Mouse (Mus musculus): Measurements from ENCODE around the gene Ptprm.

Ptprm gene

DNA sequence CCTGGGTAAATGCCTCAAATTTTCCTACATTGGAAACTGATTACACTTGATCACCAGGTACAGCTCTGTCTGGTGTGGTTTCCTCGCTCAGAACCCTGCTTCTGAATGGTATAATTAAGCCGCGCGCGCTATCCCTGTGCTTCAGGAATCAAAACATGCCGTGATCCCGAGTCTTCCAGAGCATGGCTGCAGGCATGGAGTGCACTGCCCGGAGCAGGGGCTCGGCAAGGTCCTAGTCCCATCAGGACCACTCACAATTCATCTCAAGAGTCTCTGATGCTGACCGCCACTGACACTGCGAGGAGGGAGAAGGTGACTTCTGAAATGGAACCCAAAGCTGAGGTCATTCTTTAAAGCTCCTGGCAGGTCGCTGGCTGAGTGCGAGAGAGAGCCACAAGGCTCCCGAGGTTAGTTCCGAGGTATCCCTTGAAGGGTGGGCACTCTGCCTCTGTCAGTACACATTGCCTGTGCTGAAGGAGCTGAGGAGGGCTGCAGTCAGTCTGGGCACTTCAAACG lies 682.5 kb downstream of the Ptprm start:
- DNase-seq (ENCODE audit: low spot score), result no peak

- DNase-seq (ENCODE audit: low spot score), result no peak
These were observed 683.0 kb downstream of the Ptprm start for GRCm38 (mm10) chr17:66671287-66671686.

GRCm38 (mm10) chr17:66665791-66666190 lies 688.5 kb downstream of the Ptprm start:
- no peak for DNase-seq (ENCODE audit: low spot score)

DNA sequence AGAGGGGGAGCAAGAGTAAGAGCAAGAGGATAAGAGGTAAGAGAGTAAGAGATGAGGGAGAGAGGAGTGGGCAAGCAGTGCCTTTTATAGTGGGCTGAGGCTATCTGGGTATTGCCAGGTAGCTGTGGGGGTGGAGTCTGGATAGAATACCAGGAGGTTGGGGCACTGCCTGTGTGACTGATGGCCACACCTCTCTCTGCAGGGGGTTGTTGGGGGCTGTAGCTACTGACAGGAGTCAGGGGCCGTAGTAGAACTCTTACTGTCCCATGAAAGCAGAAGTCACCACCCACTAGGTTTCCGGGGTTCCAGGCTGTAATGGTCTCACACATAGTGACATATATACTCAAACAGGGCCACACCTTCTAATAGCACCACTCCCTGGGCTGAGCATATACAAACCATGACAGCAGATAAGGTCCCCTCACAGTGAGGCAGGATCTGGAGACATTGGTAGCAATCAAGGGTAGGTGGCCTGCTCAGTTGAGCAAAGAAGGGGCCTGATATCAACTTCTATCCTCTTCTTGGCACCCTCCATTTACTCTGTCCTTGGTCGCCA lies 689.0 kb downstream of the Ptprm start:
- DNase-seq (ENCODE audit: low spot score), result no peak

- no peak for DNase-seq (ENCODE audit: low spot score)
These were observed 689.5 kb downstream of the Ptprm start for GRCm38 (mm10) chr17:66664796-66665195.

DNA sequence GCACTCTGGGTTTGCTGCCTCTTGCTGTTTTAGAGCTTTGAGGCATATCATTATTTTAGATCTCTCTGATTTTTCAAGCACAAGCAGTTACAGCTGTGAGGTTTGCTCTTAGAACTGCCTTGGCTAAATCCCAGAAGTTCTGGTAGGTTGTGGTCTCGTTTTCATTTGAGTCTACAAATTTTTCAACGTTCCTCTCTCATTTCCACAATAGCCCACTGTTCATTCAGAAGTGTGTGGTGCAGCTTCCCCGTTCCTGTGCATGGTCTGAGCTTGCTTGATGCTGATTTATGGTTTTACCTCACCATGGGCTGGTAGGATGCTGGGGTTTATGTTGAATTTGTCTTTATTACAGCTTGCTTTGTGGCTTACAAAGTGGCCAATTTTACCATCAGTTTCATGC lies 695.0 kb downstream of the Ptprm start:
- DNase-seq (ENCODE audit: low spot score), result no peak

DNA sequence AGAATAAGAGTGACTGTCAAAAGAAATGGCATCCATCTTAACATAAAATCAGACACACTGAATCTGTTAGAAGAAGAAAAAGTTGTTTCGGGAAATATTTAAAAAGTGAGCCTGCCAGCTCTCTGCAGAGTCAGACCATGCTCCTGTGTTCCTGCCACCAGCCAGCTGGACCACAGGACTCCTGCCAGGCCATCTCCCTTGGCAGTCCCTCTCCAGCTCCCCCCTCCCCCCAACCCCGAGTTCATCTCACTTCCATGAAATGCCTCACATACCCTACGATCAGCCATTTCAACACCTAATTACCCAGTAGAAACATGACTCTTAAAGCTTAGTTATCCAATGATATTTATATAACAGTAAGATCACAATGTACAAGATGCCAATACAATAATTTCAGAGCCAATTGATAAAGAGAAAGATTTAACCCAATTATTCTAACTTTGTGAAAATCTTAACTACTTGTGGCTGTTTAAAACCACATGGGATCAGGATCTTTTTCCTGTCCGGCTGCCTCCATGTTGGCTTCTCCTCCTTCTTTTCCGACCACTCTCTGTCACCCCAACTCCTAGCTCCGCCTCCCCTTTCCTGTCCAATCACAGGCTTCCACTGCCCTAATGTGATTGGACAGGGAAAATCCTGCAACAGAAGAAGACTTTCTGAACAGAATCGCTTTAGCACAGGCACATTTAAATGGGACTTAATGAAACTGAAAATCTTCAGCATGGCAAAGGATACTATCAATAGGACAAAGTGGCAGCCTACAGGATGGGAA lies 716.1 kb downstream of the Ptprm start:
- DNase-seq (ENCODE audit: low spot score), result no peak

DNA sequence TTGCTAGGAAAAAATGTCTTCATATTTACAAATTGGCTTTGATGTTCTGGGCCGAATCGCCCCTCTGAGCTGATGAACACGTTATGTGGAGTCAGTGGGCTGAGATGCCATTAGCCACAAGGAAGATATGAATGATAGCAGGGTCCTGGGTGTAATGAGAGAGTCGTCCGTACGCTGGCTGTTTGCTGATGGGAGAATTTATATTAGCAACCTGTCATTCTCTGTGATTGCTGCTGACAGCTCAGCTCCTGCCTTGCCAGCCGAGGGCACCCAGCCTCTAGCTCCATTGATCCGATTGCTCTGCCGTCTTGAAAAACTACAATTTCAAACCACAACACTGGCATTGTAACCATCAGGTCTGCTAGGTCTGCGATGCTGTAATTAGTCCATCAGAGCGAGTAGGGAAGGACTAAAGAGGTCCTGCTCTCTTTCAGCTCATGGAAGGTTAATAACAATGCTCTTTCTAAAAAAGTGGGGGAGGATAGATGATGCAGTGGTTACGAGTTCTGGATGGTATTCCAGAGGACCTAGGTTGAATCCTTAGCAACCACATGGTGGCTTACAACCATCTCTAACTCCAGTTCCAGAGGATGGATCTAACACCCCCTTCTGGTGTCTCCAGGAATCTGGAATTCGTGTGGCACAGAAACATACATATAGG lies 734.1 kb downstream of the Ptprm start:
- no peak for DNase-seq (ENCODE audit: low spot score)

- DNase-seq (ENCODE audit: low spot score), result no peak
These were observed 734.9 kb downstream of the Ptprm start for GRCm38 (mm10) chr17:66619255-66619826.
